Mouse (Mus musculus): ENCODE data around the gene Vezt.

Vezt gene

DNA sequence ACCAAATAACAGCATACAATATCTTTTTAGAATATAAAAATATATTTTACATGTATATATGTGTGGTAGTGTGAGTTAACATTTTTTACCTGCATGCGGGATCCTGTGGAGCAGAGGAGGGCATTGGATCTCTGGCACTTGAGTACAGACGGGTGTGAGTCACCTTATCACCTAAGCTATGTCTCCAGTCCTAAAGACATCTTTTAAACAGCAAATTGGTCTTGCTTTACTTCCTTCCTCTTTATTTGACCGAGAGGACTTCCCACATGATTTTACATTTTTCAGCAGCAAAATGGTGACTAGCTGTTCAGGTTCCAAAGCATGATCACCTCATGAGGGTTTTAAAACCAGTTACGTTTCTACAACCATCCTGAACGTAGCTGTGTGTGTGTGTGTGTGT is 124.3 kb downstream of the Vezt start:
- no peak for DNase-seq

DNA sequence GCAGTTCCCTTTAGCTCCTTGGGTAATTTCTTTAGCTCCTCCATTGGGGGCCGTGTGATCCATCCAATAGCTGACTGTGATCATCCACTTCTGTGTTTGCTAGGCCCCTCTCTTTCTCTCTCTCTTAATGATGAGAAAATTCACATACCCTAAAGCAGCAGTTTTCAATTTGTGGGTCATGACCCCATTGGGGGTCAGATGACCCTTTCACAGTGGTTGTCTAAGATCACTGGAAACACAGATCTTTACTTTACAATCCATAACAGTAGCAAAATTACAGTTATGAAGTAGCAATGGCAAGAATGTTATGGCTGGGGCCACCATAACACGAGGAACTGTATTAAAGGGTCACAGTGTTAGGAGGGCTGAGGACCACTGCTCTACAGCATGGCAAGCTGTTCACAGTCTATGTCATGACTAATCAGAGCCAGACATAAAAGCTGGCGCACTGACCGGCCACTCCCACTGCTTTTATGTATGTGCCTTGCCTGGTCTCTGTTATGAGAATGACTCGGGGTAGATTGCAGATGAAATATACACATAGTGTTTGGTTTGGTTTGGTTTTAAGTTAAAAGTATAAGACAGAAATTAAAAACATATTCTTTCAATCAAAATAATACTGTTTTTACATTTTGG is 125.7 kb downstream of the Vezt start:
- DNase-seq, result no peak

DNA sequence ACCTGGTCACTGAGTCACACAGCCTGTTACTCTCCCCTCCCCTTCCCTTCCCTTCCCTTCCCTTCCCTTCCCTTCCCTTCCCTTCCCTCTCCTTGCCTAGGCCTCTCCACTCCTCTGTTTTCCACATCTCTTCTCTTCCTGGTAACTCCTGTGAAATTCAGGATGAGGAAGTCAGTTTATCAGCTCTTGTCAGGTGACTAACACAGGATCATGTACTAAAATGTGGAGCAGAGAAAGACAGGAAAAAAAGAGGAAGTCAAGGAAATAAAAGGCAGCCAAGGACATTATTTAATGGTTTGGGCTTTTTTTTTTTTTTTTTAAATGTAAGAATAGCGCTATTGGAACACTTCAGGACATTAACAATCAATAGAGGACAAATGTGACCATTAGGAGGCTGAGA is 126.6 kb downstream of the Vezt start:
- no peak for DNase-seq

DNA sequence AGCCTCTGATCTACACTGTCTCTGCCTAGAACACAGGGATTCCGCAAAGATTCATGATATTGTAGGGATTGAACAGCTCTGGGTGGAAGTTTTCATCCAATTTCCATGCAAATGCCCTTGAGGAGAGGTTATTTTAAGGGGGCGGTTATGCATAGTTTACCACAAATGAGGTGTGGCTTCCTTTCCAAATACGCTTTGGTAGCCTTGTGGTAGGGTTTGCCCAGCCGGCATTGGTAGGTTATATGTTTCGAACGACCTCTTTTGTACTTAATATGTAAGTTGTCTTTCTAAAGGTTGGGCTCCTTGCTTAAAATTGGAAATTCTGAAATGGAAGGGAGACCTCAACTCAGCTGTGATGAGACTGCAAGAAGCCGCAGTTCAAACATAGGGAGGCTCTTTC is 127.1 kb downstream of the Vezt start:
- no peak for DNase-seq

DNA sequence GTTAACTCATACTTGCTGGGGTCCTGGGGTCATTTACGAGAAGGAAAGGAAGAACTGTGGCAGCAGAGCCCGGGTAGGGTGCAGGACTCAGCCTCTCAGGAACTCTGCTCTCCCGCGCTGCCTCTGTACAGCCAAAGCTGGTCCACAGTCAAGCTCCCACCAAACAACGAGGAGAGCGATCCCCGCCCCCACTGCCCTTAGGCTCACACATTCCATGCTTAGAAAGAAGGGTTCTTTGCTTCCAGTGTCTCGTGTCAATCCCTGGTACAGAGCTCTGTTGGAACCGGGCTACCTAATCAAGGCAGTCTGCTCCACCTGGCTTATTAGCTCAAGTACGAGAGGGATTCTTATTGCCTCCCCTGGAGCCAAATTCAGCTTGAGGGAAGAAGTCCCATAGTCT is 128.2 kb downstream of the Vezt start:
- DNase-seq, result peak; percentile 20 to 42

DNA sequence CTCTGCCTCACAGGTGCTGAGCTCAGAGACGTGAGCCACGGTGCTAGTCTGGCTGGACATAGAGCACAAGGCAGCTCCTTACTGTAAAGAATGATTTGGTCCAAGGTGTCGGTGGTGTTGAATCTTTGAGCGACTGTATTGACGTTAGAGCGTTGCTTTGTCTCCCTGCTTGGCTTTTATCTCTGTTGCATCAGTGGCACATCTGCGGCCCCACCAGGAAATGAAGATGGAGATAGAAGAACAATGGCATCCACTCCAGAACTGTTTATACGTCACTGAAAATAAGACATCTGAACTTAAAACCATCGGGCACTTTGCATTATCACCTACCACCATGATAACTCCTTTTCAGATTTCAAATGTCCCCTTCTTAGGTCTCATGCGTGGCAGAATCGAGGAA is 135.7 kb downstream of the Vezt start:
- DNase-seq, result no peak

DNA sequence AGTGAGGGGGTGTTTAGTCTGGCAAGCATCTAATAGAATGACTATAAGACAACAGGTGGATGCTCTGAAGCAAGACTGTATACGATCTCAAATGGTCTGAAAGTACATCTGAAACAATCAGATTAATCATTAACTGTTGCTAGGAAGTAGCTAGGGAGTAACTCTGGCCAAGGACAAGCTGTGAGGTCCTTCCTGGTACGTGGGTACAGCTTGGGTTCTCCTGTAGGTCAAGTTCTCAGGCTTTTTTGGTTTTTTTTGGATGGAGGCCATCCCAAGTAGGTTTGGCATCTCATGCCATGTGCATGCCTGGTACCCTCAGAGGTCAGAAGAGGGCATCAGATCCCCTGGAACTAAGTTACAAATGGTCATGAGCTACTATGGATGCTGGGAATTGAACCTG is 136.3 kb downstream of the Vezt start:
- peak; percentile 19 to 71 for DNase-seq

DNA sequence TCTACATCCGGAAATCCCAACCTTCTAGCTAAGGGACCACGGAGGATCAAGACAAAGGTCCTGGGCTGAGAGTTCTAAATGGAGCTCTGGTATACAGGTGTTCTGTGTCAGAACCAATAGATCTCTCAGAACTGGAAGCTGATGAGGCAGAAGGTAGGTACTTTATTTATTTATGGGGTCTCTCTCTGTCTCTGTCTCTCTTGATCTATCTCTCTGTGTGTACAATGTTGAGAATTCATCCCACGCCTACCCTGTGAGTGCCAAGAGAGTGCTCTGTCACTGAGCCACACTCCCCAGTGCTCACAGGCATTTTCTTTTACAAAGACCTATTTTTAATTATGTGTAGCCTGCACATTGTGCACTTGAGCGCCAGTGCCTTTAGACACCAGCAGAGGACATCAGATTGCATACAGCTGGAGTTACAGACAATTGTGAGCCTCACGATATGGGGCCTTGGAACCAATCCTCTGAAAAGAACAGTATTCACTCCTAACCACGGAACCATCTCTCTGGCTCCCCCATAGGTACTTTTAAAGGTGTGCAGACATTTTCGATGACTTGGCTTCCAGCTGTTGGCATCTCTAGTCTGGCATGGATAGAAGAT is 138.5 kb downstream of the Vezt start, which contains the start of gene Metap2:
Gene Metap2 (minus strand): TSS at position 51 of the 604 bp plus-strand sequence.
- DNase-seq, result no peak

DNA sequence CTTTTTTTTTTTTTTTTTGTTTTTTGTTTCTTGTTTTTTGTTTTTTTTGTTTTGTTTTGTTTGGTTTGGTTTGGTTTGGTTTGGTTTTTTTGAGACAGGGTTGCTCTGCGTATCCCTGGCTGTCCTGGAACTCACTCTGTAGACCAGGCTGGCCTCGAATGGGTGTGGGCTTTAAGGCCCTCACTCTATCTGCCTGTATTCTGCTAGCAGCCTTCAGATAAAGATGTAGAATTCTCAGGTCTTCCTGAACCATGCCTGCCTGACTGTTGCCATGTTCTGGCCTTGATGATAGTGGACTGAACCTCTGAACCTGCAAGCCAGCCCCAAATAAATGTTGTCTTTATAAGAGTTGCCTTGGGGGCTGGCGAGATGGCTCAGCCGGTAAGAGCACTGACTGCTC is 143.1 kb downstream of the Vezt start:
- no peak for DNase-seq

DNA sequence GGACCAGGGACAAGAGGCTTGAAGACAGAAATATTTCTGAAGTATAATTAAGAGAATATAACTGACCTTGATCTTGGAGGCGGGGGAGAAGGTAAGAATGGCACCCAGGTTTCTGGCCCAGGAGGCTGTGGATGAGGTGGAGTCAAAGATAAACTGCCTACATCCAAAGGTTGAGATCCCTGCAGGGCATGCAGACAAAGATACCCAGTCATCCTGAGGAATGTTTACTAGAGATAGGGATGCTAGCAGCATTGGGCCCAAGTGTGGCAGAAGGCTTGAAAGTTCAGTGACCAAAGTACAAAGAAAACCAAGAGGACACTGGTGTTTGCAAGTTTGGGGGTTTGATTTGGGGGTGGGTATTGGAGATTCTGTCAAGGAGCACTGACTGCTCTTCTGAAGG is 144.6 kb downstream of the Vezt start:
- DNase-seq, result no peak

DNA sequence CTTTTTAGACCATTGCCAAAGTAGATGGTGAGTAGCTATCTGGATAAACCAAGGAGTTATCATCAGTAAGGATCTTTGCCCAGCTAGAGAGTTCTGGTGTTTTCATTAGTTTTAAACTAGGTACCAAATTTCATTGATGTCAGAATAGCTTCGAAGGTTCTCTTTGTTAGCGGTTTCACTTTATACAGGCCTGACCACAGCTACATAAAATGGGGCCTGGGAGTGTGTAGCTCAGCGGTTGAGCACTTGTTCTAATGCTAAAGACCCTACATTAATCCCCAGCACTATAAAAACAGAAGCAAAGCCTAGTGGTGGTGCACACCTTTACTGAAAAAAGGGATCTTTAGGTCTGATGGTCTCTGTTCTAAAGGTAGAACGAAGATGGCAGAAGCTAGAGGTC is 145.1 kb downstream of the Vezt start:
- no peak for DNase-seq

DNA sequence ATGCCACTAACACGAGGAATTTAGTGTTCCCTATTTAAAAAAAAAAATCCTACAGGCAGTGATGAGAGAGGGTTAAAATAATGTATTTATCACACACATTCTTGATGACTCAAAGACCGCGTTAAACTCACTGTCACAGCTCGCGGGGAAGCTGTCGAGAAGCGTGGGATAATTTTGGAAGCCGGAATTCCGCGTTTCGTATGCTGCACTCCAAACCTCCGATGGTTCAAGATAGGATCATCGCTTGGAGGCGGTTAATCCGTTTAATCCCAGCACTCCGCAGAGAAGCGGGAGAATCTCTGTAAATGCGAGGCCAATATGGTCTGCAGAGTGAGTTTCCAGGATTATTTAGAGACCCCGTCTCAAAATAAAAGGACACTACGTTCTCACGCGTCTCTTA is 145.6 kb downstream of the Vezt start:
- peak in 1 of 2 experiments; percentile 19 for DNase-seq

DNA sequence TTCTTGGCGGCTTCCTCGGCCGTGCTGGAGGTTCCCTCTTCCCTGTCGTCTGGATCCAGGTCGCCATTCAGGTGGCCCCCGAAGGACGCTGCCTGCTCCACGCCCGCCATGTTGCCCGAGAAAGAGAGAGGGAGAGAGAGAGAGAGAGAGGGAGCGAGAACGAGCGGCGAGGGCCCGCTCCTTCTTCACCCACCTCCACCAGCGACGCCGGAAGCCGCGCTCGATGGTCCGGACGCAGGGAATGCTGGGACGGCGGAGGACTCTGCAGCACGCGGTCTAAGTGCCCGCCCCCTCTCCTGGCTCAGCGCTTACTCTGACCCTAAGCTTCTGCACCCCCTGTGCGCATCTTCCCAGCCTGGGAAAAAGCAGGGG is 146.1 kb downstream of the Vezt start:
- peak; percentile 91 to 95 for DNase-seq
